Mouse (Mus musculus): ENCODE measurements around the gene Nme2. TPM values are rescaled to one million over a fixed set of nuclear protein-coding genes. Genes with fewer than 3 reads are reported as not detected.
"Not testable (repeated sequence)": the region's sequence is repeated elsewhere in the genome, so short reads cannot be mapped to it uniquely, and the experiment has no call there.

Nme2 gene
- polyA plus RNA-seq, 1 experiment from 2014 or later, result 159 TPM

DNA sequence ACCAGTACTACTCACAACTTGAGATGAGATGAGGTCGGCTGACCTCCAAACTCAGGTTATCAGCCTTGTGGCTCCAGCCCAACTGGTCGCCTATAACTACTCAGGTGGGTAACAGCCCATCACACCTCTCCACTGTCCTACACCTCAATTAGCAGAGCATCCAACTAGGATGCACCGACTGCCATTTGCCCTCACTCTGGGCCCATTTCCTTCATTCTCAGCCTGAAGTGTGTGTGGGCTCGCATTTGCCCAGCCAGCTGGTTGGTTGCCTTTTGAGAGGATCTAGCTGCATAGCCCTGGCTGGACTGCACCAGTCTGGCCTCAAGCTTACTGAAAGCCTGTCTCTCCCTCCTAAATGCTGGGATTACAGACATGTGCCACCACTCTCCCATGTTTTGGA, 1.7 kb upstream of the Nme2 start:
- 87% methylated on average over 4 of the region's 4 CpGs for WGBS
- H3K4me1 ChIP-seq, result peaks cover 40% of the 10 kb centered on the region
- no peaks in the 10 kb centered on the region for H3K27me3 ChIP-seq (ENCODE audit: poor library complexity, severe bottlenecking)
- H3K27ac ChIP-seq, result no peak overlapping the region
- DNase-seq (ENCODE audit: extremely low spot score, low spot score), result no peak
- peaks cover 75% of the 10 kb centered on the region for H3K36me3 ChIP-seq (replicated peaks)
- H3K9me3 ChIP-seq, result no peaks in the 10 kb centered on the region
- H3K4me3 ChIP-seq, result no peak overlapping the region

DNA sequence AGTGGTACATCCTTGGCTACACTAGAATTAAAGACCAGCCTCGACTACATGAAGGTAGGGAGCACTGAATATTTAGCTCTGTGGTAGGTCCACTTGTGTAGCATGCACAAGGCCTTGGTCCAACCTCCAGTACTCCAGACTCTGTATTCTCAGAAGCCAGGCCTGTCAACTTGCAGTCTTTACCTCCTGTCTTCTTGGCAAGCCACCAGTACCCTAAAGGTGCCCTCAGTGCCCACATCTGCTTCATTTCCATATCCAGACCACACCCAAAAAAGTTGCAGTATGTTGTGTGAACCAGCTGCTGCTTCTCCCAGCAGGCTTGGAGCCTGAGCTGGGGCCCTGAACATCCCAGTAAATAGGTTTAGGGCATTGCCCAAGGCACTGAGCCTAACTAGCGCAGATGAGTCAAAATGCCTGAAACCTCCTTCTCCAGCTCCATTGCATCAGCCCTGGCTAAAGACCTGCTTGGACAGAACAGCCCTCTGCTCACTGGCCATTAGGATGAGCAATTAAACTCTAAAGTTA, 1.0 kb upstream of the Nme2 start:
- Histone ChIP-seq H3K27ac (no peak overlapping the region), H3K36me3 (replicated peaks) (peaks cover 75% of the 10 kb centered on the region)
- 89% methylated on average over 2 of the region's 2 CpGs for WGBS

DNA sequence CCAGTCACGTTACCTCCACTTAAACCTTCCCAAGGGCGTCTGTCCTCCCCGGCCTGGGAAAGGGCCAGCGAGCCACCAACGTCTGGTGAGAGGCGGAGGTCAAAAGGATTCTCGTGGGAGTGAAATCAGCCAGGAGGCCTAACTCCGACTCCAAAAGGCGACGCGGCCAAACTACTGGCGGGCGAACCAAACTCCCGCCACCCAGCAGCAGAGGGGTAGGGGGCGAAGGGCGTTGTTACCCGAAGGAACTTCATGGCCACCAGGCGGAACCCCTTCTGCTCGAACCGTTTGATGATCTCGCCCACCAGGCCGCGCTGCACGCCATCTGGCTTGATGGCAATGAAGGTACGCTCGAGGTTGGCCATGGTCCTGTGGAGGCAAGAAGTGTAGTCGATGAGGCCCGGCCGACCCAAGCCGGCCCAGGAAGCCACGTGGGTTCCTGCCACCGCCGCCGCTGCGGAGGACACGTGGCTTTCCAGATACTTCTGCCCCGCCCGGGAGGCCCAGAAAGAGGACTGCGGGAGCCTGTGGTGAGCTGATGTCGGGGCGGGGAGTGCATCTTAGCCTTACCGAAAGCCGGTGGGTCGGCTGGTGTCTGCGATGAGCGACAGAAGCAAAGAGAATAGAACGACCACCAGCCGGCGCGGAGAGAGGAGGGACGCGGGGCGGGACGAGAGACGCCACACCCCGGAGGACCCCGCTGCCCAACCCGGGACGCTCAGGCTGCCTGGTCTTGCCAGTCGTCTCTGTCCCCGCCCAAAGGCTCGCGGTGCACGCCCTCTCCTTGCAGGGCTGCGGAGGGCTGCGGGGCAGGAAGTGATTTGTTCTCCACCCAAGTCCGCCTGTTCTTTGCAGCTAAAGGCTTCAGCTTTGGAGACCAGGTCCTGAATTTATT, 556 bp downstream of the Nme2 start:
- under 1% methylated on average over 67 of the region's 67 CpGs for WGBS
- peak; percentile 93 for DNase-seq (ENCODE audit: extremely low spot score, low spot score)
- H3K27me3 ChIP-seq (ENCODE audit: poor library complexity, severe bottlenecking), result no peaks in the 10 kb centered on the region
- no peaks in the 10 kb centered on the region for H3K9me3 ChIP-seq
- peaks cover 51% of the 10 kb centered on the region for H3K4me1 ChIP-seq
- H3K27ac ChIP-seq, result peak overlapping the region; percentile 94
- peak overlapping the region; percentile 77 for H3K4me3 ChIP-seq
- peaks cover 75% of the 10 kb centered on the region for H3K36me3 ChIP-seq (replicated peaks)

More for the DNA sequence above, 1.0 kb upstream of the Nme2 start:
- H3K27me3 ChIP-seq (ENCODE audit: poor library complexity, severe bottlenecking), result no peaks in the 10 kb centered on the region
- peaks cover 46% of the 10 kb centered on the region for H3K4me1 ChIP-seq
- no peaks in the 10 kb centered on the region for H3K9me3 ChIP-seq
- no peak for DNase-seq (ENCODE audit: extremely low spot score, low spot score)
- H3K4me3 ChIP-seq, result no peak overlapping the region

GRCm38 (mm10) chr11:93954738-93955255, 1.3 kb downstream of the Nme2 start:
- Histone ChIP-seq H3K4me1 (peaks cover 51% of the 10 kb centered on the region), H3K27ac (peak overlapping the region; percentile 94), H3K36me3 (replicated peaks) (peaks cover 75% of the 10 kb centered on the region), H3K9me3 (no peaks in the 10 kb centered on the region), H3K4me3 (peak overlapping the region; percentile 77), H3K27me3 (ENCODE audit: poor library complexity, severe bottlenecking) (no peaks in the 10 kb centered on the region)
- DNase-seq (ENCODE audit: extremely low spot score, low spot score), result no peak
- 48% methylated on average over 13 of the region's 13 CpGs for WGBS

DNA sequence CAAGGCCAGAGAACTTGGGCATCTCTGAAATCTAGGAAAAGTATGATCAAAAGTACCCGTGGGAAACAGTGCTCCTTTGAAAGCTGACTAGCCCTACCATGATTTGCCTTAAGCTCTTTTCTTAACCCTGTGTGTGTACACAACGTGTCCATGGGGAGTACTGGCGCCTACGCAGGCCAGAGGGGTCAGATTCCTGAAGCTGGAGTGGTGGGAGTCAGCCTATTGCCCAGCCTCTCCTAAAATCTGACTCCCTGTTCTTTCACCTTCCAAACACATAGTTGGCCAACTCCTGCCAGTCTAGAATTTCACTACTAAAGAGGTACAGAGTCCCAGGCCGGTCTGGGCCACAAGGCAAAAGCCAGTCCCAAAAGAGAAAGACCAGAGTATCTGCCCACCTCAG, 3.7 kb downstream of the Nme2 start:
- DNase-seq (ENCODE audit: extremely low spot score, low spot score), result no peak
- peaks cover 73% of the 10 kb centered on the region for H3K36me3 ChIP-seq (replicated peaks)
- 74% methylated on average over 5 of the region's 5 CpGs for WGBS
- H3K27me3 ChIP-seq (ENCODE audit: poor library complexity, severe bottlenecking), result no peaks in the 10 kb centered on the region
- H3K9me3 ChIP-seq, result no peaks in the 10 kb centered on the region
- H3K4me1 ChIP-seq, result peaks cover 57% of the 10 kb centered on the region
- H3K27ac ChIP-seq, result no peak overlapping the region
- H3K4me3 ChIP-seq, result peak overlapping the region; percentile 20; the same call in 1 of the 2 replicates

DNA sequence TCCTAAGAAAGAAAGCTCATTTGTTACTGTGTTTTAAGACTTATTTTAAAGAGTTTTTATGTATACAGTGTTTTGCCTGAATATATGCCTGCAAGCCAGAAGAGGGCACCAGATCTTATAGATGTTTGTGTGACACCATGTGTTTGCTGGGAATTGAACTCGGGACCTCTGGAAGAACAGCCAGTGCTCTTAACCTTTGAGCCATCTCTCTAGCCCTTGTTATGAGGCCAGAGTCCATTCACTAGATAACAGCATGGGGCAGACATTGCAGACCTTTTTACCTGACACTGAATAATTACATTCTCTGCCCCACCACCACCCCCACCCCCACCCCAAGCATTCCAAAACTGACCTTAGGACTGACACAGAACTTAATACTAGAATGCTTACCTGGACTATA, 6.0 kb downstream of the Nme2 start:
- Histone ChIP-seq H3K36me3 (replicated peaks) (peaks cover 79% of the 10 kb centered on the region), H3K4me3 (no peak overlapping the region), H3K27me3 (ENCODE audit: poor library complexity, severe bottlenecking) (no peaks in the 10 kb centered on the region), H3K4me1 (peaks cover 50% of the 10 kb centered on the region), H3K9me3 (no peaks in the 10 kb centered on the region), H3K27ac (no peak overlapping the region)
- DNase-seq (ENCODE audit: extremely low spot score, low spot score), result no peak
- WGBS, result 97% methylated on average over 1 of the region's 1 CpGs

- Histone ChIP-seq H3K27me3 (ENCODE audit: poor library complexity, severe bottlenecking) (no peaks in the 10 kb centered on the region), H3K36me3 (replicated peaks) (peaks cover 85% of the 10 kb centered on the region), H3K9me3 (no peaks in the 10 kb centered on the region), H3K4me3 (no peak overlapping the region), H3K27ac (no peak overlapping the region), H3K4me1 (peaks cover 48% of the 10 kb centered on the region)
- WGBS, result 90% methylated on average over 9 of the region's 9 CpGs
- no peak for DNase-seq (ENCODE audit: extremely low spot score, low spot score)
These were observed 7.0 kb downstream of the Nme2 start for GRCm38 (mm10) chr11:93948887-93949567.

- Histone ChIP-seq H3K4me1 (peaks cover 24% of the 10 kb centered on the region), H3K4me3 (no peak overlapping the region), H3K9me3 (no peaks in the 10 kb centered on the region), H3K36me3 (replicated peaks) (peaks cover 78% of the 10 kb centered on the region), H3K27ac (no peak overlapping the region), H3K27me3 (ENCODE audit: poor library complexity, severe bottlenecking) (no peaks in the 10 kb centered on the region)
- DNase-seq (ENCODE audit: extremely low spot score, low spot score), result no peak
- WGBS, result 72% methylated on average over 3 of the region's 3 CpGs
These were observed 11.1 kb downstream of the Nme2 start for GRCm38 (mm10) chr11:93944986-93945385.

DNA sequence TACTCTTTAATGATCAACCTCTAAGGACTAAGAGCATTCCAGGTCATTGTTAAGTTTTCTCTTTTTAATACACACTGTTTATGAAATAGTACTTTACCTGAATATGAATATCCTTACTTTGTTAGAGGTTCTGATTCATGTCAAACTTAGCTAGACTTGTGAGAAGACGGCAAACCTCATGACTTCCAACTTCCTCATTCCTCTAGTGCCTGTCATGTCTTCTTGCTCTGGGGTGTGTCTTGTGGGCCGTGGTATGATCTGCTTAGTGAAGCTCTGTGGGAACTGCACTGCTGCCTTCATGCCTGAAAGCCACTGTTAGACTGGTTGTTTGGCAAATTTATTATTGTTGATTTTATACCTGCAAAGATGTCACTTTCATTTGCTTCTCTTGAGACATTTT, 15.2 kb downstream of the Nme2 start:
- Histone ChIP-seq H3K27ac (no peak overlapping the region), H3K9me3 (no peaks in the 10 kb centered on the region), H3K4me1 (peaks cover 12% of the 10 kb centered on the region; the same call in 1 of the 2 replicates), H3K36me3 (replicated peaks) (peaks cover 88% of the 10 kb centered on the region), H3K4me3 (no peak overlapping the region), H3K27me3 (ENCODE audit: poor library complexity, severe bottlenecking) (no peaks in the 10 kb centered on the region)
- no peak for DNase-seq (ENCODE audit: extremely low spot score, low spot score)
- WGBS, result 86% methylated on average over 2 of the region's 2 CpGs

DNA sequence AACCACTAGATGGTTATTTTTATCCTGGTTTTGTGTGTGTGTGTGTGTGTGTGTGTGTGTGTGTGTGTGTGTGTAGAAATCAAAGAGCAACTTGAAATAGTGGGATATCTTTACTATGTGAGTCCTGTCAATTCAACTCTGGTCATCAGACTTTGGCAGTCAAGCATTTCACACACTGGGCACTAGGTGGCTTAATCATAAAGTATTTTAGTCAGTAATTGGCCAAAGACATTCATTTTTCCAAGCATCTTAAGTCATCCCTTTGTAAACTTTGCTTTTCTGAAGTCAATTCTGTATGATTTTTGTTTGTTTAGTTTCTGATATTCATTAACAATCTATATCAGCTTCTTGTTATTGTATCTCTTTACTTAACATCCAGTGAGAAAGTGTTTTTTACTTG, 27.0 kb downstream of the Nme2 start:
- no peaks in the 10 kb centered on the region for H3K4me1 ChIP-seq
- no peaks in the 10 kb centered on the region for H3K27me3 ChIP-seq (ENCODE audit: poor library complexity, severe bottlenecking)
- H3K9me3 ChIP-seq, result no peaks in the 10 kb centered on the region
- peaks cover 99% of the 10 kb centered on the region for H3K36me3 ChIP-seq (replicated peaks)
- no peak overlapping the region for H3K27ac ChIP-seq
- DNase-seq (ENCODE audit: extremely low spot score, low spot score), result no peak
- no peak overlapping the region for H3K4me3 ChIP-seq

DNA sequence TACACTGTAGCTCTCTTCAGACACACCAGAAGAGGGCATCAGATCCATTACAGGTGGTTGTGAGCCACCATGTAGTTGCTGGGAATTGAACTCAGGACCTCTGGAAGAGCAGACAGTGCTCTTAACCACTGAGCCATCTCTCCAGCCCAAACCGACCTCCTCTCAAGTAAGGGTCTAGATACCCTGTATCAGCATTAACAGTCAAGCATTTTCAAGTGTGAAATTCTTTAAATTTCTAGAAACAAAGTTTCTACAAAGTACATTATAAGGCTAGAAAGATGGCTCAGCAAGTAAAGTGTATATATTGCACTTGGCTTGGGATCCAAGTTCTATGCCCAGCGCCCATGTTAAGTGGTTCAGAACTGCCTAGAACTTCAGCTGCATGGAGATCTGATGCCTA, 41.0 kb downstream of the Nme2 start:
- not testable (repeated sequence) for H3K27me3 ChIP-seq (ENCODE audit: poor library complexity, severe bottlenecking); DNase-seq (ENCODE audit: extremely low spot score, low spot score); H3K4me3 ChIP-seq; H3K9me3 ChIP-seq; H3K27ac ChIP-seq; H3K4me1 ChIP-seq
- 95% methylated on average over 2 of the region's 2 CpGs for WGBS
- peaks cover 99% of the 10 kb centered on the region for H3K36me3 ChIP-seq (replicated peaks)

DNA sequence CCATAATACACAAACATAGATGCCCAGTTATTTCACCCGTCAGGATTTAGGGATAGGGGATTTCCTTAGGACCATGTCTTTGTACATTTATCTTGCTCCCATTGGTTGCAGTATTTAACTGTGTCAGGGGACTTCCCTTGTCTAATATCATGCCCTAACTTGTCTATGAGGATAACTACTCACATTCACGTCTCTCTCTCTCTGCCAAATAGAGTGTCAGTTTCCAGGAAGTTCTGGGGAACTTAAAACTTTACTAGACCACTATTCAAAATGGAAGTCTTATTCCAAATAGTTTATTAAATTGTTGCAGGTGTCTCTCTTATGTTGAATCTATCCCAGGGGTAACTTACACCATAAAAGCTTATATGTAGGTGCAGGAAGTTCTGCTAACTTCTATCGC, 44.5 kb downstream of the Nme2 start:
- WGBS, result 93% methylated on average over 3 of the region's 3 CpGs
- DNase-seq (ENCODE audit: extremely low spot score, low spot score), result no peak
- Histone ChIP-seq H3K9me3 (no peaks in the 10 kb centered on the region), H3K27ac (no peak overlapping the region), H3K36me3 (replicated peaks) (peaks cover 99% of the 10 kb centered on the region), H3K4me1 (no peaks in the 10 kb centered on the region), H3K27me3 (ENCODE audit: poor library complexity, severe bottlenecking) (no peaks in the 10 kb centered on the region), H3K4me3 (no peak overlapping the region)

GRCm38 (mm10) chr11:93908829-93909228, 47.2 kb downstream of the Nme2 start:
- Histone ChIP-seq H3K4me3 (no peak overlapping the region), H3K36me3 (replicated peaks) (peaks cover 97% of the 10 kb centered on the region), H3K27me3 (ENCODE audit: poor library complexity, severe bottlenecking) (no peaks in the 10 kb centered on the region), H3K9me3 (no peaks in the 10 kb centered on the region), H3K4me1 (no peaks in the 10 kb centered on the region), H3K27ac (no peak overlapping the region)
- no peak for DNase-seq (ENCODE audit: extremely low spot score, low spot score)
- WGBS, result 93% methylated on average over 9 of the region's 9 CpGs

All from forebrain, embryonic 10.5 days (tissue).